Mouse (Mus musculus): ENCODE results near the gene Plppr2.

The Plppr2 gene

DNA sequence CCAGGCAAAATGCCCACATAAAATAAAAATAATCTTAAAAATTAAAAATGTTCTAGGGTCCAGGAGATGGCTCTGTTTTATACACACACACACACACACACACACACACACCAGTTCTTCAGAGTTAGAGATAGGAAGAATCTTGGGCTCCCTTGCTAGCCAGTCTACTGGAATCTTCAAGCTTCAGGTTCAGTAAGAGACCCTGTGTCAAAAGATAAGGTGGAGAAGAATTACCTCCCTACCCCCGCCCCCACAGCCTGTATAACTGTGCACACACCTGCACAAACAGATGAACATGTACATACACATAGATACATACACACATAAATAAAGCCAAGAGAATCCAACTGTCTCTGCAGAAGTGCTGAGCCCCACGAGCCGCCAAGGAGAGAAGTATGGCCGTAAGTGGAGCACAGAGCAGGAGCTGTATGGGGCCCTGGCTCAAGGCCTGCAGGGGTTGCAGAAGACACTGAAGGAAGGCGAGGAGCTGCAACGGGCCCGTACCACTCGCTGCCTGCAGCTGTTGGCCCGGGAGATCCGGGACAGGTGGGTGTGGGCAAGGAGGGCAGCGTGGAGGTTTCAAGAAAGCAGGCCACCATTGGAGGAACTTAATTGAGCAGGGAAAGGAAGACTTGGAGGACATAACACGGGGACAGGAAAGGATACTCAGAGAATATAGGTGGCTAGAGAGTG, 4.2 kb upstream of the Plppr2 start:
- CTCF ChIA-PET: no interaction called here

DNA sequence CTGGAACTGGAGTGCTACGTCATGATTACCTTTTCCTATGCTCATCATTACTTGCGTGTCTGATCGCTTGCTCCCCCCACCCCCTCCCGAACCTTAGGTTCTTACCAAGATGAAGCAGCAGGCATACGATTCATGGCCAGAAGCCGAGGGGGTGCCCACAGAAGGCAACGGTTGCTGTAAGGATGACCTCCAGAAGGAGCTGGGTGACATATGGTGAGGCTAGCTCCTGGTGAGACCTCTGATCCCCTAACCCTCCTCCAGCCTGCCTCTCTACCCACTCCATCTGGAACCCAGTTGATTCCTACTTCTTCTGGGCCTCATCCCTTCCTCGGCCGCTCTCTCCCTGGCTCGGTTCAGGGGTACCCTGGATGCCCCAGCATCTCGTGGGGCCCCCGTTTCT, 2.8 kb upstream of the Plppr2 start:
- CTCF ChIA-PET: no interaction called here

- CTCF ChIA-PET: no interaction called here
Measured at GRCm38 (mm10) chr9:21935466-21936131, 1.2 kb upstream of the Plppr2 start.

- CTCF ChIA-PET: no interaction called here
Measured at GRCm38 (mm10) chr9:21937711-21938175, 910 bp downstream of the Plppr2 start.

- CTCF ChIA-PET: no interaction called here
Measured at GRCm38 (mm10) chr9:21938234-21938855, 1.5 kb downstream of the Plppr2 start.

GRCm38 (mm10) chr9:21943046-21943445, 6.2 kb downstream of the Plppr2 start:
- CTCF ChIA-PET: no interaction called here

- CTCF ChIA-PET: no interaction called here
Measured at GRCm38 (mm10) chr9:21943638-21944037, 6.8 kb downstream of the Plppr2 start.

GRCm38 (mm10) chr9:21944267-21944666, 7.4 kb downstream of the Plppr2 start:
- CTCF ChIA-PET: no interaction called here

DNA sequence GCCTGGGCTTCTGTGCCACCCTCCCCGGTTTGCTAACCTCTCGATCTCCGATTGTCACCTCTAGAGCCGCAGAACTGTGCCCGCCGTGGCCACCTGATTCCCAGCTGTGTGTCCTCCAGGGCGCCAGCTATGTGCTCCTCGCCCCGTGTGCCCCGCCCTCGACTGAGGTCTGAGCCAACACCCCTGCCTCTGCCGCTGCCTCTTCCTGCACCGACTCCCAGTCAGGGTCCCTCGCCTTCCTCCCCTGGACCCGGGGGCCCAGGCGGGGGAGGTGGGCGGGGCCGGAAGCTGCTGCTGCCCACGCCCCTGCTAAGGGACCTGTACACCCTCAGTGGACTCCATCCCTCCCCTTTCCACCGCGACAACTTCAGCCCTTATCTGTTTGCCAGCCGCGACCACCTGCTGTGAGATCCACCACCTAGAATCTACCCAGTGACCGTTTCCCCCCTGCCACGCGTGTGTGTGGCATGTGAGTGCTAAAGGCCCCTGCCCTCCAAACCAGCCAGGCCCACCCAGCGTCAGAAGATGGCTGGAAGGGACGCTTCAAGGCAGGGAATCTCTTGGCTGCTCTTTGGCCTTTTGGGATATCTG, 10.8 kb downstream of the Plppr2 start:
- CTCF ChIA-PET: no interaction called here

GRCm38 (mm10) chr9:21948146-21948545, 11.3 kb downstream of the Plppr2 start:
- CTCF ChIA-PET: no interaction called here

GRCm38 (mm10) chr9:21948790-21949189, 12.0 kb downstream of the Plppr2 start:
- CTCF ChIA-PET: interaction anchor here (0.5 kb wide), 1 partner anchor 341 kb away, joined by 5 read pairs; no protein-coding TSS in a partner anchor

- CTCF ChIA-PET: interaction anchor here (0.6 kb wide), 1 partner anchor 11 kb away, joined by 3 read pairs; no protein-coding TSS in a partner anchor
Measured at GRCm38 (mm10) chr9:21950322-21950721, 13.5 kb downstream of the Plppr2 start.

- CTCF ChIA-PET: interaction anchor here (0.6 kb wide), 1 partner anchor 56 kb away, joined by 3 read pairs; no protein-coding TSS in a partner anchor
Measured at GRCm38 (mm10) chr9:21951977-21952376, 15.1 kb downstream of the Plppr2 start.

DNA sequence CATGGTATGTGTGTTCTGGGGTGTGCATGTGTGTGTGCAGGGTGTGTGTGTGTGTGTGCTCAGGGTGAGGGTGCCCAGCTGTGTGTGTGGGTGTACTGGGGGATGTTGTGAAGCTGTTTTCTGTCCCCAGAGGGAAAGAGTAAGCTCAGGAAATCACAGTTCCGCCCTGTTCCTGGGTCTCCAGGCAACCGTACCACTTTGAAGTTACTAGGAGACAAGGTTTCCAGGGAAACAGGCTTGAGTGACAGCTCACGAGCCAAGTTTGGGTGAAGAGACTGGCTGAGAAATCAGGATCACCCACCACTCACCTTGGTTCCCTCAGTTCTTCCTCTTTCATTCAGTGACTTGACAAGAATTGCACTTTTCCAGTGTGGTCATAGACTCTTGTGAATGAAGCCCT, 16.8 kb downstream of the Plppr2 start:
- CTCF ChIA-PET: interaction anchor here (0.7 kb wide), 1 partner anchor 143 kb away, joined by 8 read pairs; no protein-coding TSS in a partner anchor

GRCm38 (mm10) chr9:21954635-21955034, 17.8 kb downstream of the Plppr2 start:
- CTCF ChIA-PET: no interaction called here

- CTCF ChIA-PET: interaction anchor here (0.5 kb wide), 1 partner anchor 197 kb away, joined by 3 read pairs; no protein-coding TSS in a partner anchor
Measured at GRCm38 (mm10) chr9:21955225-21955569, 18.4 kb downstream of the Plppr2 start.

- CTCF ChIA-PET: interaction anchor here (0.5 kb wide), 1 partner anchor 196 kb away, joined by 3 read pairs; no protein-coding TSS in a partner anchor
Measured at GRCm38 (mm10) chr9:21955570-21956281, 18.9 kb downstream of the Plppr2 start, which contains the start of gene Swsap1. TSS of gene Swsap1 (plus strand) at chr9:21955755.

DNA sequence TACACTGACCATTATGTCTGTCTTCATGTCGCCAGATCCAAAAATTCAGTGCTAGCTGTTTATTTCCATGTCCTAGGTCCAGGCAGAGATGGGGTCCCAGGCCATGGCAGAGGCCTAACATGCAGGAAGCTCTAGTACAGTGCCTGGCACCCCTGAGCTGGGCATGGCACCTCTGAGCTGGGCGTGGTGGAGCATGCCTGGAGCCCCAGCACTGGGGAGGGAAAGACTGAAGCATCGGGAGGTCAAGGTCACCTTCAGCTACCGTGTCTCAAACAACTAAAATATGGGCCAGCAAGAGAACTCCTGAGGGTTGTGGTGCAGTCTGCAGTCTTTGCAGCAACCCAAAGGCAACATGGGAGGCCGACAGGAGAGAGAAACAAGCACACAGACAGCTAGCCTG, 21.5 kb downstream of the Plppr2 start:
- CTCF ChIA-PET: no interaction called here

DNA sequence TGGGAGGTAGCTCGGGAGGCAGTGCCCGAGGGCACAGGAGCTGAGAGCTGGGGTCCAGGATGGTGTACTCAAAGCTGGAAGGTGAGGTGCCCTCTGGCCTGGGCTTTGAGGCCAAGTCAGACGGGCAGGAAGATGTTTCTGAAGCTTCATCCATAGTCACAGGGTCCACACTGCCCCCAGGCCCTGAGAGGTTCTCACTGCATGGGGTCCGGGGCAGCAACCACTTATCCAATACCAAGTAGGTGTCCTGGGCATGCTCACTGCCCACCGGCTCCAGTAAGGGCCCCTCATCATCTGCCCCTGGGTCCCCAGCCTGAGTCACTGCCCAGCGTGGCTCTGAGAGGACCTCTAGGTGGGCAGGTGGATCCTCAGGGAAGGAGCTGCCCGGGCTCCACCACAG, 22.4 kb downstream of the Plppr2 start:
- CTCF ChIA-PET: no interaction called here

- CTCF ChIA-PET: no interaction called here
Measured at GRCm38 (mm10) chr9:21960135-21960534, 23.3 kb downstream of the Plppr2 start.

DNA sequence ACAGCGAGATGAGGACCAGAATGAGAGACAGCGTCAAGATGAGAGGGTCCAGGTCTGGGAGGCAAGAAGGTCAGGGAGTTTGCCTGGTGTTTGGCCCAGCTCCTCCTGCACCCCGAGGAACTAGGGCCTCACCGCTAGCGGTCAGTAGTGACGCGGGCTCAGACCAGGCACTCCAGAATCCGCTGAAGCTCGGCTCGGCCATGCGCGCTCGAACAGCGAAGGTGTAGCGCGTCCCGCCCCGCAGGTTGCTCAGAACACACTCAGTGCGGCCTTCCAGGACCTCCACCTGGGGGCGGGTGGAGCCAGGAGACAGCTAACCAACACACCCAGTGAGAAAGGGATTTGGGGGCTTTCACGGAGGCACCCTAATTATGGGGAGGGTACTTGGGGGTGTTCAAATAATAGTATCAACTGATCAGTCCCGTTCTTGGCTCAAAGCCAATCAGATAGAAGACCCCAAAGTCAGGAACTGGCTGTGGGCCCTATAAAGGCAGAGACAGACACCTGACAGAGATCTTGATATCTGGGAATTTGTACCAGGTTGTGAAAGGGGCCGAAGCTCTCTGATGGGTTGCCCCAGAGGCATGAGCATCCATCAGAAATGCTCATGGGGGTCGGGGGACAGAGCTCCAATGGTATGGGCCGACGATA, 23.9 kb downstream of the Plppr2 start:
- CTCF ChIA-PET: interaction anchor here (0.6 kb wide), 1 partner anchor 118 kb away, joined by 6 read pairs; no protein-coding TSS in a partner anchor

Data from spleen, embryonic (tissue).